Mouse (Mus musculus) C2C12 (cell line): ENCODE data around the gene C1qtnf5. TPM values are rescaled to one million over a fixed set of nuclear protein-coding genes. Genes with fewer than 3 reads are reported as not detected.

Experiments
- H3K27me3 ChIP-seq: one replicate; pipeline ENCODE4 v1.6.1; 2011; ENCODE audit not compliant: control insufficient read depth, insufficient read depth, insufficient read length
- H3K36me3 ChIP-seq: one replicate; pipeline ENCODE4 v1.6.1; 2011; ENCODE audit not compliant: control insufficient read depth, insufficient read depth
- H3K4me3 ChIP-seq: one replicate; pipeline ENCODE4 v1.5.1; 2011; ENCODE audit warnings: mild to moderate bottlenecking, control low read depth; ENCODE audit not compliant: poor library complexity, insufficient read depth, severe bottlenecking
- H3K79me2 ChIP-seq: one replicate; pipeline ENCODE4 v1.6.1; 2011; ENCODE audit not compliant: control insufficient read depth, insufficient read depth
- H3K79me3 ChIP-seq: one replicate; pipeline ENCODE4 v1.6.1; 2011; ENCODE audit warnings: low read depth, control low read depth
- H3ac ChIP-seq: one replicate; pipeline ENCODE3; 2011; ENCODE audit warnings: low read depth; ENCODE audit not compliant: control insufficient read depth, insufficient read length
- CEBPB ChIP-seq: IDR thresholded peaks from one replicate; pipeline ENCODE4 v1.6.1; 2011; ENCODE audit warnings: low read depth, mild to moderate bottlenecking, control low read depth, moderate library complexity
- CTCF ChIP-seq: IDR thresholded peaks from one replicate; pipeline ENCODE4 v1.5.1; 2011; ENCODE audit not compliant: control insufficient read depth, insufficient read depth, insufficient read length
- FOSL1 ChIP-seq: IDR thresholded peaks from one replicate; pipeline ENCODE4 v1.8.0; 2011; ENCODE audit warnings: mild to moderate bottlenecking, low read length; ENCODE audit not compliant: poor library complexity, insufficient read depth, severe bottlenecking
- MAX ChIP-seq: IDR thresholded peaks from one replicate; pipeline ENCODE4 v1.6.1; 2011; ENCODE audit warnings: mild to moderate bottlenecking, control low read depth
- MYOD1 ChIP-seq: IDR thresholded peaks from one replicate; pipeline ENCODE4 v1.6.1; 2011; ENCODE audit warnings: low read depth; ENCODE audit not compliant: control insufficient read depth, insufficient read length
- MYOG ChIP-seq: IDR thresholded peaks from one replicate; pipeline ENCODE4 v1.6.1; 2011; ENCODE audit not compliant: control insufficient read depth, insufficient read length; ENCODE audit errors: extremely low read depth
- USF1 ChIP-seq: IDR thresholded peaks from one replicate; pipeline ENCODE4 v1.6.1; 2011; ENCODE audit warnings: low read depth, mild to moderate bottlenecking, control low read depth, moderate library complexity
- polyA plus RNA-seq: library from polyadenylated mRNA; unstranded; fragments of >200 nt; fragmentation: generic; extraction: Trizol; gene quantifications from one replicate; pipeline ENCODE4 v1.2.1, GENCODE M21; 2012; ENCODE audit warnings: missing spikeins

C1qtnf5 gene
- polyA plus RNA-seq, 1 experiment: 0.15 TPM

DNA sequence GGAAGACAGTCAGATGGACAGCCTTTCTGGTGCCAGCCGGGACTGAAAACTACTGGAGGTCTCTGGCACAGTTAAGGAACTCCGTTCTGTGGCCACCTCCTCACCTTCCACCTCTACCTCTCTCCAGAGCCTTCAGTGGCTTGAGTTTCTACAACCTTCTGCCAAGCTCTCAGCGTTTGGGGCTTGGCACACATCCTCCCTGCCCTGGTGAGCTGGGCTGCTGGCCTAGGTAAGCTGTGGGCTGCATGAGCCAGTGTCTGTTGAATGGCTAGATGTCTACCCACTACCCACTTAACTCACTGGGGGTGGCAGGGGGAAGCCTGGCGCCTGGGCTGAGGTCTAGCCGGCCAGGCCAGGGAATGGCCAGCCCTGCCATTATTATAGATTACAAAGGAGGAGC lies 33.9 kb upstream of the C1qtnf5 start:
- Histone ChIP-seq H3ac (no peak overlapping the region), H3K27me3 (no peaks in the 10 kb centered on the region), H3K36me3 (no peaks in the 10 kb centered on the region), H3K79me2 (no peaks in the 10 kb centered on the region), H3K79me3 (no peaks in the 10 kb centered on the region), H3K4me3 (no peak overlapping the region)
- TF ChIP-seq FOSL1 (no peak), MYOD1 (no peak)

DNA sequence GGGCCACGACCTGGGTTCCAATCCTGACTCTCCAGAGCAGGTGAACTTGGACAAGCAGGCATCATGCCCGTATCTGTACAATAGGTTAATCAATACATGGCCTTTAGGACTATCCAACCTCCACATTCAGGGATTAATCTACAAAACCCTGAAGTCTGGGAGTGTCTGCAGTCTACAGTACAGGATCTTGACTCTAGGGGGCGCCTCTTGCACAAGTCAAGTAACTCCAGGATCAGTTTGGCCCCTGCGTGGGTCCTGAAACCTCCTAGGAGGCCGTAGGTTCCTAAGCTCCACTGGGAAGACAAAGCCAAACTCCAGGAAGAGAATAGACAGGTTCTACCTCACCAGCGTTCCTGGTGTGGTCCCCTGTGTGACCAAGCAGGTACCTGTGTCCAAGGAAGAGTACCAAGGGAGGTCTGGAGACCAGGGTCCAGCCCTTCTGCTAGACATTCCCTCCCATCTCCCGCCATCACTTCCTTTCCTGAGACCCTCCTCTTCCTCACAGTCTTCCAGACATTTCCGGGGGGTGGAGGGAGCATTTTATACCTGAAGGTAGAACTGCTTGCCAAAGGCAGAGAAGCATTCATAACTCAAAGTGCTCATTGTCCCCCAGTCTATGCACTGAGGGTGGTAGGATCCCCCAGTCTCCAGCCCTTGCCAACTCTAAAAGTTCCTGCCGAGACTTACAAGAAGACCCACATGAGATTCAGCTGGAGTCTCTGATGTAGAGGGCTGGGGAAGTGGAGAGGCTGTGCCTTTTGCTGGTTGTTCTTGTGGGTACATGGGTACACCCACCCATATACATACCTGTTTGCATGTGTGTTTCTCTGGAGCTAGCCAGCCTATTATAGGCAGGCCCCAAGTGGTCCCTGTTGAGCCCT lies 32.4 kb upstream of the C1qtnf5 start:
- no peaks in the 10 kb centered on the region for H3K79me2 ChIP-seq
- H3K4me3 ChIP-seq: no peak overlapping the region
- no peaks in the 10 kb centered on the region for H3K79me3 ChIP-seq
- no peak overlapping the region for H3ac ChIP-seq
- TF ChIP-seq FOSL1 (no peak), MYOD1 (no peak), MYOG (no peak), CTCF (no peak), USF1 (no peak), MAX (no peak), CEBPB (no peak)
- H3K36me3 ChIP-seq: no peaks in the 10 kb centered on the region
- H3K27me3 ChIP-seq: no peaks in the 10 kb centered on the region

DNA sequence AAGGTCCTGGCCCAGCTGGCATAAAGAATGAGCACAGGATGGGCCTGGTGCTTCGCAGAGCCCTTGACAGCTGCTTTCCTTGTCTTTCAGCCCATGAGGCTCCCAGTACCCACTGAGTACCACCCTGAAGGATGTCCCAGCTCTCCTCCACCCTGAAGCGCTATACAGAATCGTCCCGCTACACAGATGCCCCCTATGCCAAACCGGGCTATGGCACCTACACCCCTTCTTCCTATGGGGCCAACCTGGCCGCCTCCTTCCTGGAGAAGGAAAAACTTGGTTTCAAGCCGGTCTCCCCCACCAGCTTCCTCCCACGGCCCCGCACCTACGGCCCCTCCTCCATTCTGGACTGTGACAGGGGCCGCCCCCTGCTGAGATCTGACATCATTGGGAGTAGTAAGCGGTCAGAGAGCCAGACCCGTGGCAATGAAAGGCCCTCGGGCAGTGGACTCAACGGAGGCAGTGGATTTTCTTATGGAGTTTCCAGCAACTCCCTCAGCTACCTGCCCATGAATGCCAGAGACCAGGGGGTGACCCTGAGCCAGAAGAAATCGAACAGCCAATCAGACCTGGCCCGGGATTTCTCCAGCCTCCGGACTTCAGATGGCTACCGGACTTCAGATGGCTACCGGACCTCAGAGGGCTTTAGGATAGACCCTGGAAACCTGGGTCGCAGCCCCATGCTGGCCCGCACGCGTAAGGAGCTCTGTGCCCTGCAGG lies 31.6 kb upstream of the C1qtnf5 start:
- H3K27me3 ChIP-seq: no peaks in the 10 kb centered on the region
- H3K79me2 ChIP-seq: no peaks in the 10 kb centered on the region
- H3ac ChIP-seq: no peak overlapping the region
- TF ChIP-seq MYOD1: no peak
- no peak for TF ChIP-seq CTCF
- TF ChIP-seq CEBPB: no peak
- no peak for TF ChIP-seq FOSL1
- no peak for TF ChIP-seq USF1
- no peaks in the 10 kb centered on the region for H3K79me3 ChIP-seq
- H3K4me3 ChIP-seq: no peak overlapping the region
- H3K36me3 ChIP-seq: no peaks in the 10 kb centered on the region

DNA sequence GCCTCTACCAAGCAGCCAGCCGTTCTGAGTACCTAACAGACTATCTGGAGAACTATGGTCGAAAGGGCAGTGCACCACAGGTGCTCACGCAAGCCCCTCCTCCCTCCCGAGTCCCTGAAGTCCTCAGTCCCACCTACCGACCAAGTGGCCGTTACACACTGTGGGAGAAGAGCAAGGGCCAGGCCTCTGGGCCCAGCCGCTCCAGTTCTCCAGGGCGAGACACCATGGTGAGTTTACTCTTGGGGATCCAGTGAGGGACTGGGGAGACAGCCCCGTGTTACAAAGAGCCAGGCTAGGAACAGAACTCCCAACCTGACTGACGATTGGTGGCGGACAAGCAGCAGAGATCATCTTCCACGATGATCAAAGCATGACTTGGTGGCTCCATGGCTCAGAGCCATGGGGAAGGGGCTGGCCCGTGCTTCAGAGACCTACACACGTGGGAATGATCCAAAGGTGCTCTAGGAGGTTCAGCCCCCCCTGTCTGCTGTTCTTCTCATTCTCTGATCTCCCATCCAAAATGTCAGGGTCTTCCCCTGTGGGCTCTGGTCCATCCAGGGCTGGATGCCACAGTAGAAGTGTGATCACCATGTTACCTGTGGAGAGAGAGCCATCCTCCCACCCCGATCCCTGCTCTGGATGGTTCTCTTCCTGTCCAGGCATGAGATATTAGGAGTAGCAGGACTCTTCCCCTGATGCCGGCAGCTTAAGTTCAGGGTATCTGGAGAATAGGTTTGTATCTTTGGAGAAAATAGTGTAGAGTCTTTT lies 30.9 kb upstream of the C1qtnf5 start:
- H3K27me3 ChIP-seq: no peaks in the 10 kb centered on the region
- H3K4me3 ChIP-seq: no peak overlapping the region
- H3K79me3 ChIP-seq: no peaks in the 10 kb centered on the region
- H3ac ChIP-seq: no peak overlapping the region
- no peaks in the 10 kb centered on the region for H3K79me2 ChIP-seq
- TF ChIP-seq MYOD1 (no peak), MYOG (no peak), USF1 (no peak), FOSL1 (no peak), MAX (no peak), CTCF (no peak), CEBPB (no peak)
- no peaks in the 10 kb centered on the region for H3K36me3 ChIP-seq

DNA sequence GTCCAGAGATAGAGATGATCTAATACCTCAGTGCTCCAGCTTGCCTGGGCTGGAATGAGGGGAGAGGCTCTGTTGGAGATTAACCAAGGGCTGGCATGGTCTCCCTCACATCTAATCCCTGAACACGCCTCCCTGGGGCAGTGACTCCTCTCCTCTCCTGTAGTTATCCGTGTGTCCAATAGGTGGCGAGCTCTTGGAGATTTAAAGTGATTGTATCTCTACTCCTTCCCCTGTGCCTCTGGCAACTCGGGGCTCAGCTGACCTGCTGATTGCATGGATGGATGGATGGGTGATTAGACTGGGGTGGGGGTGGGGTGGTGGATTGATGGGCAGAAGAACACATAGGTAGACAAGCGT lies 30.3 kb upstream of the C1qtnf5 start:
- H3K36me3 ChIP-seq: no peaks in the 10 kb centered on the region
- H3K79me2 ChIP-seq: no peaks in the 10 kb centered on the region
- H3K27me3 ChIP-seq: no peaks in the 10 kb centered on the region
- H3K79me3 ChIP-seq: no peaks in the 10 kb centered on the region
- no peak for TF ChIP-seq MAX
- no peak for TF ChIP-seq FOSL1
- no peak for TF ChIP-seq CEBPB
- TF ChIP-seq USF1: no peak
- no peak overlapping the region for H3ac ChIP-seq
- no peak overlapping the region for H3K4me3 ChIP-seq
